Mouse (Mus musculus): ENCODE results near the gene Hfe. TPM values are rescaled to one million over a fixed set of nuclear protein-coding genes. Genes with fewer than 3 reads are reported as not detected.
A peak's percentile ranks its signal among the peaks of the same experiment; 100 is the strongest.

Hfe gene
- total and polyA plus RNA-seq, 3 experiments: 0.08 to 1.0 (median 0.39) TPM

DNA sequence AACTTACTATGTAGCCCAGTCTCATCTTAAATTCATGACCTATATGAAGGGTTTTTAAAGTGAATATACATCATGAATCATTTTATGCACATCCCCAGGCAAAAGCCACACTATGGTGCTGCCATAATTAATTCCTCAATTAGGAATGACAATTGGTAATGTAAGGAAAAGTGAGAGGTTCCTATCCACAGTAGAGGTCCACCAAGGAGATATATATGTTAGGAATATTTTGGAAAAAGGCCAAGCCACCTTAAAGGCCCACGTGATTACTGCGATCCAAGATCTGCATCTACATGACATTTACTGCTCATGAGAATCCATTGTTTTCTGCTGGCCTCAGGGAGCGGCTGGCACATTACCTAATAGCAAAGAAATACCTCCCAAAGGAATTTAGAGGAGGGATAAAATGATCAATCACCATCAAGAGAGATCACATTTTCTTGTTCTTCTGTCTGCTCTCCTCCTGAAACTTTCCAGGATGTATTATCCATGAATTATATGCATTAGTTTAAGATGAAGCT lies 48.7 kb upstream of the Hfe start:
- H3K36me3 ChIP-seq (replicated peaks in 1 of 2; ENCODE audit: control insufficient read depth in 1 of 2, insufficient read depth in 1 of 2, low read length in 1 of 2): no peaks in the 10 kb centered on the region
- in situ Hi-C loops (cut with MboI; ENCODE audit: low pct_ligation_motif_present, low pct_unique_long_range_greater_than_20kb, low sequenced_read_pairs): loop anchor here (25.0 kb wide), 1 partner anchor 1722 kb away; the partner anchor contains the start of genes Hist1h2ag, Hist1h2ah, Hist1h2bj and Hist1h2bk
- H3K9ac ChIP-seq (ENCODE audit: insufficient read depth, low read depth): peak overlapping the region; percentile 32; the same call in 1 of the 2 replicates
- peaks cover 3 to 51% of the 10 kb centered on the region in 2 experiments; a peak in 3 of 4 replicates for H3K4me1 ChIP-seq (ENCODE audit: control insufficient read depth in 1 of 2, insufficient read depth in 2 of 2)
- dilution Hi-C loops (cut with MboI; ENCODE audit: extremely low pct_ligation_motif_present, extremely low pct_unique_long_range_greater_than_20kb, low sequenced_read_pairs): no loop called here
- no peaks in the 10 kb centered on the region for H3K9me3 ChIP-seq (replicated peaks; ENCODE audit: low read length)
- no peak for DNase-seq (ENCODE audit: extremely low read depth)
- H3K27ac ChIP-seq (ENCODE audit: insufficient read depth, low read depth): no peak overlapping the region; the same call in 1 of the 2 replicates
- no peak overlapping the region for H3K4me3 ChIP-seq (replicated peaks in 1 of 3; ENCODE audit: low read depth in 2 of 3, low read length in 2 of 3, poor library complexity in 1 of 3)
- no peaks in the 10 kb centered on the region for H3K79me2 ChIP-seq (replicated peaks; ENCODE audit: control insufficient read depth, extremely low read depth, insufficient read depth, poor library complexity, severe bottlenecking)
- no peak overlapping the region for H3K4me2 ChIP-seq (ENCODE audit: insufficient read depth, low read depth, poor library complexity, severe bottlenecking)
- no peaks in the 10 kb centered on the region for H3K27me3 ChIP-seq (replicated peaks)
- TF ChIP-seq MXI1 (IDR thresholded peaks at IDR 0.05; ENCODE audit: low read depth, low read length) (no peak), CHD1 (IDR thresholded peaks at IDR 0.05; ENCODE audit: low read depth, low read length) (no peak), NELFE (IDR thresholded peaks at IDR 0.05; ENCODE audit: low read depth, low read length) (no peak), IRF4 (IDR thresholded peaks at IDR 0.05; ENCODE audit: low read depth, low read length) (no peak), CTCF (conservative IDR thresholded peaks at IDR 0.05 in 1 of 2, IDR thresholded peaks at IDR 0.05 in 1 of 2; ENCODE audit: low read depth in 2 of 2, low read length in 2 of 2) (no peak), JUND (conservative IDR thresholded peaks at IDR 0.05; ENCODE audit: low read depth, low read length) (no peak)

DNA sequence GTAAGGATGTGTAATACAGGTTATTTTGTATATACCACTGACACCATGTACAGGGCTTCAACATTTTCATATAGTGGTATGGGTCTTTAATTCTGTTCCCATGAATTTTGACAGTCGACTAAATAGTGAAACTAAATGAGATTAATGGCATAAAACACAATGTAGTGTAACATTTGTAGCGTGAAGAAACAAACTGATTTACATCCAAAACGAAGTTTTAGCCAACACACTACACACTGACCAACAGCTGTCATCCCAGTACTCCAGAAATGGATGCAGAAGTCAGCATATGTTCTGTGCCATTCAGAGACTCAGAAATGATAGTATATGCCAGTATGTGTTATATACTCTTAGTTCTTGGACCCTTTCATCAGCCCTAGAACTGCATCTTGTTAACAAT lies 47.3 kb upstream of the Hfe start:
- Histone ChIP-seq H3K4me2 (ENCODE audit: insufficient read depth, low read depth, poor library complexity, severe bottlenecking) (0 out of 2 replicates have a peak overlapping the region, but pooled peaks have one; percentile 7), H3K4me1 (ENCODE audit: control insufficient read depth in 1 of 2, insufficient read depth in 2 of 2) (peaks cover 3 to 44% of the 10 kb centered on the region in 2 experiments; a peak in 3 of 4 replicates), H3K4me3 (replicated peaks in 1 of 3; ENCODE audit: low read depth in 2 of 3, low read length in 2 of 3, poor library complexity in 1 of 3) (peak overlapping the region in 1 of 3 experiments; percentile 1), H3K79me2 (replicated peaks; ENCODE audit: control insufficient read depth, extremely low read depth, insufficient read depth, poor library complexity, severe bottlenecking) (no peaks in the 10 kb centered on the region), H3K36me3 (replicated peaks in 1 of 2; ENCODE audit: control insufficient read depth in 1 of 2, insufficient read depth in 1 of 2, low read length in 1 of 2) (no peaks in the 10 kb centered on the region), H3K27ac (ENCODE audit: insufficient read depth, low read depth) (peak overlapping the region; percentile 42; the same call in 1 of the 2 replicates), H3K9ac (ENCODE audit: insufficient read depth, low read depth) (peak overlapping the region; percentile 9; the same call in 1 of the 2 replicates), H3K27me3 (replicated peaks) (no peaks in the 10 kb centered on the region), H3K9me3 (replicated peaks; ENCODE audit: low read length) (no peaks in the 10 kb centered on the region)
- dilution Hi-C loops (cut with MboI; ENCODE audit: extremely low pct_ligation_motif_present, extremely low pct_unique_long_range_greater_than_20kb, low sequenced_read_pairs): no loop called here
- DNase-seq (ENCODE audit: extremely low read depth): no peak
- TF ChIP-seq ZNF384 (IDR thresholded peaks at IDR 0.05; ENCODE audit: low read depth, low read length) (no peak), GABPA (IDR thresholded peaks at IDR 0.05; ENCODE audit: insufficient replicate concordance, low read depth, low read length) (no peak), ZC3H11A (IDR thresholded peaks at IDR 0.05; ENCODE audit: low read depth, low read length) (no peak), MAFK (IDR thresholded peaks at IDR 0.05; ENCODE audit: insufficient replicate concordance, low read length) (no peak), SIN3A (IDR thresholded peaks at IDR 0.05; ENCODE audit: low read length) (no peak), KAT2A (IDR thresholded peaks at IDR 0.05; ENCODE audit: insufficient replicate concordance, low read length) (no peak), IRF4 (IDR thresholded peaks at IDR 0.05; ENCODE audit: low read depth, low read length) (no peak), SMC3 (IDR thresholded peaks at IDR 0.05; ENCODE audit: low read depth, low read length) (no peak), POLR2AphosphoS2 (IDR thresholded peaks at IDR 0.05; ENCODE audit: low read depth, low read length) (no peak), ELF1 (IDR thresholded peaks at IDR 0.05; ENCODE audit: low read depth, low read length) (no peak), NELFE (IDR thresholded peaks at IDR 0.05; ENCODE audit: low read depth, low read length) (no peak), E2F4 (IDR thresholded peaks at IDR 0.05; ENCODE audit: insufficient replicate concordance, low read depth, low read length) (no peak), BHLHE40 (IDR thresholded peaks at IDR 0.05; ENCODE audit: low read depth, low read length) (no peak)
- in situ Hi-C loops (cut with MboI; ENCODE audit: low pct_ligation_motif_present, low pct_unique_long_range_greater_than_20kb, low sequenced_read_pairs): loop anchor here (25.0 kb wide), 1 partner anchor 1721 kb away; the partner anchor contains the start of genes Hist1h2ag, Hist1h2ah, Hist1h2bj and Hist1h2bk

Measured in CH12.LX (cell line).